Mouse (Mus musculus) gastrocnemius, postnatal 36 days (tissue): ENCODE results near the gene Prdm2. TPM values are rescaled to one million over a fixed set of nuclear protein-coding genes. Genes with fewer than 3 reads are reported as not detected.

Source experiments
- microRNA-seq, 2 experiments: library from miRNA; unstranded; fragments of <30 nt; microRNA quantifications; one replicate each; pipeline ENCODE4 v1.2.0; 2021
- total RNA-seq, 2 experiments: library from RNA; stranded (reverse); gene quantifications; 2 replicates each; pipeline ENCODE4 v1.2.3; 2021

Prdm2 gene
- total RNA-seq, 2 experiments from 2014 or later, result 17.9 to 19.7 TPM

Small RNAs within 50 kb of the gene (microRNA-seq; reads per million reads assigned to microRNA genes)
- gene Mir7021, result 0 to 0.72 reads per million in 2 experiments

Other genes with a start within 250 kb of the Prdm2 start
- 1 to 10 TPM; 7.0 to 7.7 TPM for gene Pdpn, start 86.6 kb upstream of the Prdm2 start, total RNA-seq
- gene Lrrc38, start 136.8 kb upstream of the Prdm2 start, total RNA-seq, result 10 to 100 TPM; 18.7 to 22.2 TPM
- gene Pramel1, start 181.4 kb upstream of the Prdm2 start, total RNA-seq, result not detected
- gene Pramef8, start 199.4 kb upstream of the Prdm2 start, total RNA-seq, result 1 to 10 TPM; 4.6 to 7.6 TPM
- not detected for gene Oog4, start 237.3 kb upstream of the Prdm2 start, total RNA-seq